Mouse (Mus musculus): ENCODE results near the gene Fahd1.

Gene Fahd1

GRCm38 (mm10) chr17:24873695-24874404 lies 23.7 kb upstream of the Fahd1 start:
- CTCF ChIA-PET, result interaction anchor here in 3 of 4 experiments (0.8 to 2.3 kb wide), 7 partner anchors 8 to 373 kb away, joined by 3 to 8 read pairs (median 4); partner anchors contain the start of genes Eme2 (in 1 of the 3), Mrps34 (in 1 of the 3) and Msrb1 (in 1 of the 3)
- POLR2A ChIA-PET, result interaction anchor here (0.6 to 24.0 kb wide), 34 partner anchors 5 to 400 kb away, joined by 3 to 369 read pairs (median 4); partner anchors contain the start of genes Eme2 (in 3 of the 4), Fahd1 (in 3 of the 4), Mrps34 (in 3 of the 4) and Igfals (in 2 of the 4)

- CTCF ChIA-PET, result no interaction called here
Measured at GRCm38 (mm10) chr17:24867914-24868313, 17.8 kb upstream of the Fahd1 start.

GRCm38 (mm10) chr17:24865776-24866175 lies 15.6 kb upstream of the Fahd1 start, which contains the start of gene Igfals:
Igfals (plus strand) TSS chr17:24865997.
- ChIA-PET POLR2A (interaction anchor here (0.7 to 24.0 kb wide), 12 partner anchors 8 to 132 kb away, joined by 3 to 369 read pairs (median 4); partner anchors contain the start of genes Fahd1 (in 3 of the 4), Jpt2 (in 2 of the 4), Nubp2 (in 2 of the 4) and Spsb3 (in 2 of the 4)), CTCF (no interaction called here)

More at GRCm38 (mm10) chr17:24867914-24868313, 17.8 kb upstream of the Fahd1 start:
- POLR2A ChIA-PET, result interaction anchor here in 2 of 4 experiments (1.0 to 24.0 kb wide), 8 partner anchors 6 to 122 kb away, joined by 3 to 369 read pairs (median 40); partner anchors contain the start of genes Fahd1 (in 2 of the 2), Nubp2 (in 2 of the 2), Spsb3 (in 2 of the 2) and Eme2 (in 1 of the 2)

- CTCF ChIA-PET, result no interaction called here
Measured at GRCm38 (mm10) chr17:24861785-24862184, 11.6 kb upstream of the Fahd1 start.

GRCm38 (mm10) chr17:24860076-24860475 lies 9.9 kb upstream of the Fahd1 start:
- ChIA-PET POLR2A (interaction anchor here in 3 of 4 experiments (0.6 to 24.0 kb wide), 12 partner anchors 10 to 76 kb away, joined by 3 to 369 read pairs (median 5); partner anchors contain the start of genes Fahd1 (in 3 of the 3), Eme2 (in 2 of the 3), Nubp2 (in 2 of the 3) and Spsb3 (in 2 of the 3)), CTCF (no interaction called here)

More at GRCm38 (mm10) chr17:24861785-24862184, 11.6 kb upstream of the Fahd1 start:
- POLR2A ChIA-PET, result interaction anchor here in 3 of 4 experiments (1.2 to 24.0 kb wide), 8 partner anchors 11 to 908 kb away, joined by 3 to 369 read pairs (median 65); partner anchors contain the start of genes Fahd1 (in 3 of the 3), Nubp2 (in 2 of the 3), Spsb3 (in 2 of the 3) and Eme2 (in 1 of the 3)

GRCm38 (mm10) chr17:24858967-24859366 lies 8.8 kb upstream of the Fahd1 start:
- POLR2A ChIA-PET, result interaction anchor here in 2 of 4 experiments (1.1 to 24.0 kb wide), 6 partner anchors 8 to 35 kb away, joined by 3 to 369 read pairs (median 108); partner anchors contain the start of genes Eme2 (in 2 of the 2), Nubp2 (in 2 of the 2), Spsb3 (in 2 of the 2) and Fahd1 (in 1 of the 2)
- CTCF ChIA-PET, result no interaction called here

GRCm38 (mm10) chr17:24857831-24858470 lies 7.8 kb upstream of the Fahd1 start:
- CTCF ChIA-PET, result interaction anchor here in 1 of 4 experiments (1.4 kb wide), 1 partner anchor 24 kb away, joined by 4 read pairs; no protein-coding TSS in a partner anchor
- POLR2A ChIA-PET, result interaction anchor here in 3 of 4 experiments (1.2 to 24.0 kb wide), 7 partner anchors 9 to 39 kb away, joined by 3 to 369 read pairs (median 6); partner anchors contain the start of genes Eme2 (in 2 of the 3), Mrps34 (in 2 of the 3), Nubp2 (in 2 of the 3) and Spsb3 (in 2 of the 3)

GRCm38 (mm10) chr17:24856589-24856988 lies 6.4 kb upstream of the Fahd1 start:
- ChIA-PET POLR2A (interaction anchor here in 3 of 4 experiments (0.8 to 24.0 kb wide), 7 partner anchors 18 to 418 kb away, joined by 3 to 369 read pairs (median 6); partner anchors contain the start of genes Eme2 (in 2 of the 3), Mrps34 (in 2 of the 3), Nme3 (in 2 of the 3) and Nubp2 (in 2 of the 3)), CTCF (interaction anchor here in 1 of 4 experiments (1.4 kb wide), 1 partner anchor 26 kb away, joined by 4 read pairs; no protein-coding TSS in a partner anchor)

- CTCF ChIA-PET, result interaction anchor here in 2 of 4 experiments (0.5 to 0.6 kb wide), 2 partner anchors 169 to 414 kb away, joined by 3 to 4 read pairs; no protein-coding TSS in a partner anchor
- POLR2A ChIA-PET, result interaction anchor here in 2 of 4 experiments (1.7 to 24.0 kb wide), 4 partner anchors 18 to 418 kb away, joined by 3 to 369 read pairs (median 246); partner anchors contain the start of genes Nubp2 (in 2 of the 2), Spsb3 (in 2 of the 2), Eme2 (in 1 of the 2) and Mrps34 (in 1 of the 2)
Measured at GRCm38 (mm10) chr17:24855838-24856464, 5.8 kb upstream of the Fahd1 start.

GRCm38 (mm10) chr17:24851381-24852125 lies 1.4 kb upstream of the Fahd1 start:
- ChIA-PET POLR2A (interaction anchor here in 3 of 4 experiments (0.6 to 8.5 kb wide), 30 partner anchors 11 to 324 kb away, joined by 3 to 92 read pairs (median 10); partner anchors contain the start of genes Eme2 (in 2 of the 3), Hagh (in 2 of the 3), Hs3st6 (in 2 of the 3) and Igfals (in 2 of the 3)), CTCF (interaction anchor here in 2 of 4 experiments (0.6 to 1.7 kb wide), 7 partner anchors 26 to 129 kb away, joined by 3 to 6 read pairs (median 3); partner anchors contain the start of gene Spsb3 (in 1 of the 2))

- CTCF ChIA-PET, result interaction anchor here in 3 of 4 experiments (0.6 to 1.7 kb wide), 15 partner anchors 27 to 717 kb away, joined by 3 to 9 read pairs (median 3); partner anchors contain the start of genes Mapk8ip3 (in 1 of the 3), Spsb3 (in 1 of the 3) and Ube2i (in 1 of the 3)
- POLR2A ChIA-PET, result interaction anchor here (0.6 to 8.5 kb wide), 73 partner anchors 9 to 946 kb away, joined by 3 to 92 read pairs (median 6); partner anchors contain the start of genes Eme2 (in 3 of the 4), Hagh (in 3 of the 4), Jpt2 (in 3 of the 4) and Mrps34 (in 3 of the 4)
Measured at GRCm38 (mm10) chr17:24850773-24851127, 586 bp upstream of the Fahd1 start.

- ChIA-PET POLR2A (interaction anchor here in 3 of 4 experiments (0.6 to 8.5 kb wide), 97 partner anchors 8 to 947 kb away, joined by 3 to 92 read pairs (median 5); partner anchors contain the start of genes Eme2 (in 3 of the 3), Hagh (in 3 of the 3), Igfals (in 3 of the 3) and Jpt2 (in 3 of the 3)), CTCF (interaction anchor here in 2 of 4 experiments (0.6 to 1.8 kb wide), 15 partner anchors 9 to 718 kb away, joined by 3 to 9 read pairs (median 4); partner anchors contain the start of genes Hagh (in 2 of the 2), Mapk8ip3 (in 1 of the 2), Nubp2 (in 1 of the 2) and Spsb3 (in 1 of the 2))
Measured at GRCm38 (mm10) chr17:24849733-24850064, 465 bp downstream of the Fahd1 start.

- ChIA-PET POLR2A (interaction anchor here in 3 of 4 experiments (0.6 to 8.5 kb wide), 36 partner anchors 8 to 292 kb away, joined by 3 to 92 read pairs (median 8); partner anchors contain the start of genes Eme2 (in 2 of the 3), Igfals (in 2 of the 3), Meiob (in 2 of the 3) and Mrps34 (in 2 of the 3)), CTCF (interaction anchor here in 2 of 4 experiments (1.0 to 1.8 kb wide), 2 partner anchors 8 kb away, joined by 3 to 6 read pairs; partner anchors contain the start of gene Hagh (in 1 of the 2))
Measured at GRCm38 (mm10) chr17:24848600-24849031, 1.5 kb downstream of the Fahd1 start.

GRCm38 (mm10) chr17:24847386-24847785 lies 2.8 kb downstream of the Fahd1 start:
- CTCF ChIA-PET, result interaction anchor here in 2 of 4 experiments (0.5 to 1.3 kb wide), 2 partner anchors 102 kb away, joined by 3 read pairs; no protein-coding TSS in a partner anchor
- POLR2A ChIA-PET, result interaction anchor here in 2 of 4 experiments (0.9 to 8.5 kb wide), 7 partner anchors 16 to 38 kb away, joined by 3 to 71 read pairs (median 31); partner anchors contain the start of genes Nubp2 (in 1 of the 2) and Spsb3 (in 1 of the 2)

- POLR2A ChIA-PET, result interaction anchor here in 2 of 4 experiments (0.8 to 8.5 kb wide), 7 partner anchors 33 to 123 kb away, joined by 3 to 55 read pairs (median 3); no protein-coding TSS in a partner anchor
- CTCF ChIA-PET, result interaction anchor here in 2 of 4 experiments (0.9 to 1.9 kb wide), 4 partner anchors 26 to 93 kb away, joined by 3 to 4 read pairs (median 4); no protein-coding TSS in a partner anchor
Measured at GRCm38 (mm10) chr17:24844525-24844924, 5.6 kb downstream of the Fahd1 start.
